Mouse (Mus musculus): ENCODE results near the gene Macrod2. TPM values are rescaled to one million over a fixed set of nuclear protein-coding genes. Genes with fewer than 3 reads are reported as not detected.
A peak's percentile ranks its signal among the peaks of the same experiment; 100 is the strongest.

Macrod2 gene
- total and polyA plus RNA-seq, 2 experiments from 2014 or later, result 37.3 to 67.2 TPM

- Histone ChIP-seq H3K27ac (ENCODE audit: low read depth, low read length) (no peak overlapping the region), H3K27me3 (ENCODE audit: insufficient read depth, low read length) (no peaks in the 10 kb centered on the region), H3K4me1 (ENCODE audit: insufficient read depth, low read length) (no peaks in the 10 kb centered on the region), H3K9ac (replicated peaks; ENCODE audit: low read length, poor library complexity, severe bottlenecking) (no peak overlapping the region), H3K9me3 (ENCODE audit: low read length) (no peaks in the 10 kb centered on the region), H3K36me3 (ENCODE audit: insufficient read depth, low read length) (no peaks in the 10 kb centered on the region), H3K4me3 (ENCODE audit: low read depth, low read length) (no peak overlapping the region), H3K4me2 (ENCODE audit: low read depth, low read length, poor library complexity, severe bottlenecking) (no peak overlapping the region)
- no peak for ATAC-seq (ENCODE audit: low FRiP score)
- TF ChIP-seq CTCF (IDR thresholded peaks at IDR 0.05), result no peak
- no peak for DNase-seq (ENCODE audit: low spot score)
- 80% methylated on average over 7 of the region's 7 CpGs for WGBS
Measured at GRCm38 (mm10) chr2:141983664-141984395, 1588.7 kb downstream of the Macrod2 start.

- ATAC-seq (ENCODE audit: low FRiP score), result no peak
- Histone ChIP-seq H3K9ac (replicated peaks; ENCODE audit: low read length, poor library complexity, severe bottlenecking) (no peak overlapping the region), H3K36me3 (ENCODE audit: insufficient read depth, low read length) (no peaks in the 10 kb centered on the region), H3K4me3 (ENCODE audit: low read depth, low read length) (no peak overlapping the region), H3K27me3 (ENCODE audit: insufficient read depth, low read length) (no peaks in the 10 kb centered on the region), H3K4me2 (ENCODE audit: low read depth, low read length, poor library complexity, severe bottlenecking) (no peak overlapping the region), H3K9me3 (ENCODE audit: low read length) (no peaks in the 10 kb centered on the region), H3K27ac (ENCODE audit: low read depth, low read length) (no peak overlapping the region), H3K4me1 (ENCODE audit: insufficient read depth, low read length) (no peaks in the 10 kb centered on the region)
- peak; percentile 89 for DNase-seq (ENCODE audit: low spot score)
- WGBS, result 55% methylated on average over 6 of the region's 6 CpGs
- no peak for TF ChIP-seq CTCF (IDR thresholded peaks at IDR 0.05)
Measured at GRCm38 (mm10) chr2:141998901-141999300, 1603.8 kb downstream of the Macrod2 start.

- ATAC-seq (ENCODE audit: low FRiP score), result no peak
- no peak overlapping the region for H3K9ac ChIP-seq (replicated peaks; ENCODE audit: low read length, poor library complexity, severe bottlenecking)
- 88% methylated on average over 4 of the region's 4 CpGs for WGBS
Measured at GRCm38 (mm10) chr2:142024534-142025155, 1629.5 kb downstream of the Macrod2 start.

GRCm38 (mm10) chr2:142026721-142027120, 1631.6 kb downstream of the Macrod2 start:
- Histone ChIP-seq H3K27me3 (ENCODE audit: insufficient read depth, low read length) (no peaks in the 10 kb centered on the region), H3K4me3 (ENCODE audit: low read depth, low read length) (no peak overlapping the region), H3K4me1 (ENCODE audit: insufficient read depth, low read length) (no peaks in the 10 kb centered on the region), H3K4me2 (ENCODE audit: low read depth, low read length, poor library complexity, severe bottlenecking) (no peak overlapping the region), H3K36me3 (ENCODE audit: insufficient read depth, low read length) (no peaks in the 10 kb centered on the region), H3K9ac (replicated peaks; ENCODE audit: low read length, poor library complexity, severe bottlenecking) (no peak overlapping the region), H3K9me3 (ENCODE audit: low read length) (no peaks in the 10 kb centered on the region), H3K27ac (ENCODE audit: low read depth, low read length) (no peak overlapping the region)
- ATAC-seq (ENCODE audit: low FRiP score), result no peak
- DNase-seq (ENCODE audit: low spot score), result peak; percentile 48
- TF ChIP-seq CTCF (IDR thresholded peaks at IDR 0.05), result no peak

More at GRCm38 (mm10) chr2:142024534-142025155, 1629.5 kb downstream of the Macrod2 start:
- Histone ChIP-seq H3K4me3 (ENCODE audit: low read depth, low read length) (no peak overlapping the region), H3K9me3 (ENCODE audit: low read length) (no peaks in the 10 kb centered on the region), H3K36me3 (ENCODE audit: insufficient read depth, low read length) (no peaks in the 10 kb centered on the region), H3K4me2 (ENCODE audit: low read depth, low read length, poor library complexity, severe bottlenecking) (no peak overlapping the region), H3K4me1 (ENCODE audit: insufficient read depth, low read length) (no peaks in the 10 kb centered on the region), H3K27ac (ENCODE audit: low read depth, low read length) (no peak overlapping the region), H3K27me3 (ENCODE audit: insufficient read depth, low read length) (no peaks in the 10 kb centered on the region)
- TF ChIP-seq CTCF (IDR thresholded peaks at IDR 0.05), result no peak
- DNase-seq (ENCODE audit: low spot score), result no peak

- DNase-seq (ENCODE audit: low spot score) (no peak), ATAC-seq (ENCODE audit: low FRiP score) (no peak)
- TF ChIP-seq CTCF (IDR thresholded peaks at IDR 0.05), result 0 out of 2 replicates have a peak, but pooled peaks have one; percentile 15
- H3K4me3 ChIP-seq (ENCODE audit: low read depth, low read length), result no peak overlapping the region
- WGBS, result 17% methylated on average over 10 of the region's 10 CpGs
- H3K36me3 ChIP-seq (ENCODE audit: insufficient read depth, low read length), result no peaks in the 10 kb centered on the region
- no peak overlapping the region for H3K9ac ChIP-seq (replicated peaks; ENCODE audit: low read length, poor library complexity, severe bottlenecking)
- H3K27ac ChIP-seq (ENCODE audit: low read depth, low read length), result no peak overlapping the region
- H3K4me1 ChIP-seq (ENCODE audit: insufficient read depth, low read length), result no peaks in the 10 kb centered on the region
- no peaks in the 10 kb centered on the region for H3K27me3 ChIP-seq (ENCODE audit: insufficient read depth, low read length)
- no peak overlapping the region for H3K4me2 ChIP-seq (ENCODE audit: low read depth, low read length, poor library complexity, severe bottlenecking)
- no peaks in the 10 kb centered on the region for H3K9me3 ChIP-seq (ENCODE audit: low read length)
Measured at GRCm38 (mm10) chr2:142030756-142031646, 1635.9 kb downstream of the Macrod2 start.

Data from midbrain, postnatal 0 days (tissue).